ENCODE assay signal across 17 mouse cellular contexts in the genomic region with DNA sequence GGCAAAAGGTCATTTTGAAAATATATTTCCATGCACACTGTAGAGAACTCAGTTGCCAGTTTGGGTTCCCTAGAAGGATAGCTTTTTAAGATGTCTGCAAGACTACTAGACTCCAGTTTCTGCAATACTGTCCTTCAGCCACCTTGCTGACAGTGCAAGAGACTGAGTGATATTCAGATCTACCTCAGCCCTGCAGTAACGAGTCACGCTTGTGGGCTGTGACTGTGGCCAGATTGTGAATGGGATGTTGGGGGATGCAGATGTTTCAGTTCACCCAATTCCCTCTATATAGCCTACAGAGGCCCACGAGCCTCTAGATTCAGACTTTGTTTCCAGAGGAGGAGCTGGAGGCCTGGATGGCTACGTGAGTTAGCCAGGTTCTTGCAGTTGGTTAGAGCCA.
"Had no signal": no experiment of that assay in that cellular context is flagged by ENCODE, and none has a peak within 500 bp of the region (broad histone marks: within the 10 kb centered on the region; RNA-seq: fewer than 3 reads in every experiment).

No protein-coding gene starts in this region.

- H3K9ac ChIP-seq: liver, embryonic 15.5 days; liver, postnatal 0 days; lung, embryonic 14.5 days; midbrain, embryonic 12.5 days; neural tube, embryonic 12.5 days; stomach, embryonic 15.5 days had no signal

- H3K9me3 ChIP-seq: liver, embryonic 15.5 days; megakaryocyte, embryonic 14.5 days; midbrain, embryonic 12.5 days; neural tube, embryonic 12.5 days; stomach, embryonic 15.5 days had no signal

- ATAC-seq: liver, postnatal 0 days; midbrain, embryonic 16.5 days had no signal

- H3K27me3 ChIP-seq: liver, embryonic 15.5 days; megakaryocyte, embryonic 14.5 days; midbrain, embryonic 12.5 days; neural tube, embryonic 12.5 days; stomach, embryonic 15.5 days had no signal

- H3K4me1 ChIP-seq: midbrain, embryonic 12.5 days; neural tube, embryonic 12.5 days; stomach, embryonic 15.5 days had no signal

- DNase-seq: liver, postnatal 0 days; lung, embryonic 14.5 days; lung, postnatal 10 days; lung, postnatal 36 days; midbrain, embryonic 14.5 days; right cerebral cortex, postnatal 14 days; thymus, adult 2 months; thymus, postnatal 25 days; thymus, postnatal 4 days had no signal

- H3K4me2 ChIP-seq: liver, embryonic 15.5 days; lung, embryonic 14.5 days; midbrain, embryonic 12.5 days; neural tube, embryonic 12.5 days; stomach, embryonic 15.5 days had no signal

- H3K4me3 ChIP-seq: liver, embryonic 15.5 days; megakaryocyte, embryonic 14.5 days; midbrain, embryonic 12.5 days; neural tube, embryonic 12.5 days; stomach, embryonic 15.5 days had no signal

- H3K27ac ChIP-seq: liver, embryonic 15.5 days; macrophage; midbrain, embryonic 12.5 days; neural tube, embryonic 12.5 days; stomach, embryonic 15.5 days; stomach, postnatal 0 days had no signal
